Mouse (Mus musculus) urinary bladder, postnatal 25 days (tissue): ENCODE measurements around the gene Zfp653.

Experiments
- DNase-seq: peaks from one replicate; pipeline ENCODE4 v3.0.0; 2022; ENCODE audit warnings: low spot score

Zfp653 gene

GRCm38 (mm10) chr9:22069881-22070553 lies 1.2 kb downstream of the Zfp653 start:
- no peak for DNase-seq

GRCm38 (mm10) chr9:22067195-22067594 lies 4.0 kb downstream of the Zfp653 start:
- DNase-seq, result no peak

DNA sequence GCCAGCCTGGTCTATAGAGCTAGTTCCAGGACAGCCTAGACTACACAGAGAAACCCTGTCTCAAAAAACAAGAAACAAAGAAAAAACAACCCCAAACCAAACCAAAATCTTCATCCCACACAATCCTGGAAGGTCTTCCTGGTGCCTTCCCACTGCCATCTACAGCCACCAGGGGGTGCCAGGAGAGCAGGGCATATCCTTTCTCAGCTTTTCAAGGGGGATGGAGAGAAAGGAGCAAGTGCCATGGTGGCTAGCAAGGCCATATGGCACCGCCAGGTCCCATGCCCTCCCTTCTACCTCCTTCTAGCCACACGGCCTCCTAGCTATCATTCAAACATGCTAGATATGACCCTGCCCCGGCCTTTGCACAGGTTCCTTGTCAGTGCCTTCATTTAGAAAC lies 4.7 kb downstream of the Zfp653 start:
- peak; percentile 58 for DNase-seq

DNA sequence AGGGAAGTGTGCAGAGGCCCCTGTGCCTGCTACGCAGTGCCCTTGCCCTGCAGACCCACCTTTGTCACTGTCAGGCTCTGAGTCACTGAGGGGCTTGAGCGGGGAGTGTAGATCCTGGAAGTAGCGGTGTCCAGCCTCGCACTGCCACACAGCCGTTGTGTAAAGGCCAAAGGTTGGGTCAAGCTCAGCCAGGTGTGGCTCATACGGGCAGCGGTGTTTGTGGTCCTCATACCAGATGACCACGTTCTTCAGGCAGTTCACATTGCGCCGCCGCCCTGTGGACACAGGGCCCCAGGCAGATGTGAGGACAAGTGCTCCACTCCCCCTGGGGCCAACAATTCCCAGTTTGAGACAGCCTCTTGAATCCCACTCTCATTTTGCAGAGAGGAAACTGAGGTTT lies 5.5 kb downstream of the Zfp653 start:
- no peak for DNase-seq

- no peak for DNase-seq
Observed at GRCm38 (mm10) chr9:22064341-22064740, 6.8 kb downstream of the Zfp653 start.

- no peak for DNase-seq
Observed at GRCm38 (mm10) chr9:22061339-22061738, 9.8 kb downstream of the Zfp653 start.

- DNase-seq, result no peak
Observed at GRCm38 (mm10) chr9:22058011-22058424, 13.2 kb downstream of the Zfp653 start.

- DNase-seq, result no peak
Observed at GRCm38 (mm10) chr9:22057031-22057517, 14.1 kb downstream of the Zfp653 start.

DNA sequence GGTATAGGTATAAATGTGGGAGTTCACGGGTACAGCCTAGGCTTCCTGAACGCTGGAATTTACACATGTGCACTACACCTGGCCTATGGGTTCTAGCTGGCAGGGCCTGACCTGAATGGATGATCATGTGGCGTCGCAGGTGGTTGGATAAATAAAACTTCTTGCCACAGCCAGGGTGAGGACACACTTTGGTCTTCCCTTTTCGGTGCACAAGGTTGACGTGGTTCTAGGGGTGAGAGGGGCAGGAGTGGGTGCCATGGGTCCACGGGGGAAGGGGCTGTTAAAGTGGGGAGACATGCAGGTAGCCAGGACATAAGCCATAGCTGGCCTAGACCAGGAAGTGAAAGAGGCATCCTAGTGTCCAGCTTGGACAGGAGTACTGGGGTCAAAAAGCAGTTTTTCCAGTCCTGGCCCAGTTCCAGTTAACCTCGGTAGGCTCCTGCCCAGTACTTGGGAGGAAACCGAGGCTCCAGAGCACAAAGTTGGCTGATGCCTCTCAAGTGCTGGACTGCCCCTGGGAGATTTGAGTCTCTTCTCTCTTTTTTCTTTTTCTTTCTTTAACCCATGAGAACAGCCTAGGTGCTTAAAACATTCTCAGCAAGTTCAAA lies 14.8 kb downstream of the Zfp653 start:
- DNase-seq, result no peak

DNA sequence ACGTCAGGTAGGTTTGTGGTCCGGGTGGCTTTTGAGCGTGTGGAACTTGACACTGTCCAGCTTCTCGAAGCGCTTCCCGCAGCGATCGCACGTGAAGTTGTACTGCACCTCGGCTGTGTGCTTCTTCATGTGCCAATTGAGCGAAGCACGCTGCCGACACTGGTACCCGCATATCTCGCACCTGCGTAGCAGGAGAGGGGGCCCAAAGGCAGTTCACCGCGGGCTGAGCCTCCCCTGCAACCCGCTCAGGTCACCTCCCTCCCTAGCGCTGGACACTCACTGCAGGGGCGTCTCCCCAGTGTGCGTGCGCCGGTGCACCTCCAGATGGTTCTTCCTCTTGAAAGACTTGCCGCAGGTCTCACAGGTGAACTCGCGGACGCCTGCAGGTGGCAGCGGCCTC lies 15.5 kb downstream of the Zfp653 start:
- DNase-seq, result no peak

- DNase-seq, result peak; percentile 32
Observed at GRCm38 (mm10) chr9:22054411-22055076, 16.6 kb downstream of the Zfp653 start.

DNA sequence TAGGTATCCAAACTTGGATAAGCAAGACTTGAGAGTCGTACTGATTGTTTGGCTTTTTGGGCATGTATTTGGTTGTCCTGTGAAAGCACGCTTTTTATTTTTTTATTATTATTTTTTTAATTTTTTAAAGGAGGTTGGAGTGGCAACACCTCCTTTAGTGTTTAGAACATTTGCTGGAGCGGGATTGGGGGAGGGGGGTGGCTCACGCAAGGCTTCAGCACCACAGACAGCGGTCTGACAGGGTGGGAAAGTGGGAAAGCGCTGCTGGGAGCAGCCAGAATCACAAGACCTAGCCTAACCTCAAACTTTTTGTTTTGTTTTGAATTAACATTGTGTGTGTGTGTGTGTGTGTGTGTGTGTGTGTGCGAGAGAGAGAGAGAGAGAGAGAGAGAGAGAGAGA lies 17.5 kb downstream of the Zfp653 start:
- no peak for DNase-seq

DNA sequence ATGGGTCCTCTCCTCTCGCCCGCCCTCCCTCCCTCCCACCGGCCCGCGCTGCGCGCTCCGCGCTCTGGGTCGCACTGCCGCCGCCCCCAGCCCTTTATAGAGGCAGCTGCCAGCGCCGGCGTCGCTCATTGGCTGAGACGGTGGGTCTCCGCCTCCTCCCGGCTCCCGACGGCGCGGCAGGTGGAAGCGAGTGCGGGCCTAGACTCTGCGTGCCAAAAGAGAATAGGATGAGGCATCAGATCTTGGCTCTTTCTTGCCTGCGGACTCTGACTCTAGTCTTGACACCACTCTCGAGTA lies 19.3 kb downstream of the Zfp653 start, which contains the start of gene Elavl3:
Gene Elavl3 (minus strand): TSS at position 66 of the 297 bp plus-strand sequence.
- DNase-seq, result no peak

DNA sequence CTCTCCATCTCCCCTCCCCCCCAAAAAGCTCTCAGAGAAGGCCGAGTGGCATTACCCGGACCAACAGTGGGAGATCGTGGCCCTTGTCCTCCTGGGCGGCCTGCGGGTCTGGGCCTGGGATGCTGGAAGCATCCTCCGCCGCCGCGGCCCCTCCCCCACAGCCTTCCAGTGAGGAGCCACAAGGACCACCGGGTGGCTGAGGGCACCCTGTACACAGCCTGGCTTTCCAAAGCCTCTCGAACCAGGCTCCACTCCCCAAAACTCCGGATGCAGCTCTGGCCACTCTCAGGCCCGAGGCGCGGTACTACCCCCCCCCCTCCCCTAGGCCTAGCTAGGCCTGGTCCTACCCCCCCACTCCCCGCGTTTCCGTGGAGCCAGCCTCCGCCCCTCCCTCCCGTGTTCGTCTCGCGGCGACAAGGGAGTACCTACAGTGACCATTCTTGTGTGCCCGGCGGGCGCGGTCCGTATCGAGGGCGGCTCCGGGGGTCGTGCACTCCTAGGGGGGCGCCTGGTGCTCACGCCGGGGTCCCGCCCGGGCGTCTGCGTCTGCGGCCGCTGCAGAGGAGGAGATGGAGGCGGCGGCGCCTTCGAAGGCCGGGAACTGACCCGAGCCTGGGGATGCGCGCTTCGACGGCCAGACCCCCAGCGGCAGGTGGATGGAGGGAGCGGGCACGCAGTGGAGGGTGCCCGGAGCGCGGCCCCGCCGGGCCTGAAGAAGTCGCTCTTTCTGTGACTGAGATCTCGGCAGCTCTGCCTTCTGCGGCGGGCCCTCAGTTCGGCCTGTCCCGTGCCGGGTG lies 19.8 kb downstream of the Zfp653 start:
- no peak for DNase-seq

GRCm38 (mm10) chr9:22050351-22050889 lies 20.8 kb downstream of the Zfp653 start:
- peak; percentile 16 for DNase-seq

GRCm38 (mm10) chr9:22049721-22050270 lies 21.4 kb downstream of the Zfp653 start:
- DNase-seq, result no peak

DNA sequence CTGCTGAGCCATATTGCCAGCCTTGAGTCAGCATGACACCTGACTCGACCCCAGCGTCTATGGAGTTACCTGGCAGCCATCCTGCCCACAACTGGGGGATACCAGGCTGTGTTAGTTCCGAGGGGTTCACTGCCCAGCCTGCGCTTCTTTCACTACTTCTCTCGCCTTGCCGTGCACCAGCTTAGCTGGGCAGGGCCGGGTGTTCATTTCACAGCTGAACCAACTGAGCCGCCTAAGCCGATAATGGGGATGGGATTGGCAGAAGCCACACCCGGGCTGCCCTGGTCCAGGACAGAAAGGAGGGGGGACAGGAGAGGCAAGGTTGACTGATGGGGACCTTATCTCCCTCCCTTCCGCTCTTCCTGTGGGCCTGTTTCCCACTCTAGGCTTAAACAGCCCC lies 21.9 kb downstream of the Zfp653 start:
- no peak for DNase-seq

- no peak for DNase-seq
Observed at GRCm38 (mm10) chr9:22047329-22047728, 23.8 kb downstream of the Zfp653 start.

DNA sequence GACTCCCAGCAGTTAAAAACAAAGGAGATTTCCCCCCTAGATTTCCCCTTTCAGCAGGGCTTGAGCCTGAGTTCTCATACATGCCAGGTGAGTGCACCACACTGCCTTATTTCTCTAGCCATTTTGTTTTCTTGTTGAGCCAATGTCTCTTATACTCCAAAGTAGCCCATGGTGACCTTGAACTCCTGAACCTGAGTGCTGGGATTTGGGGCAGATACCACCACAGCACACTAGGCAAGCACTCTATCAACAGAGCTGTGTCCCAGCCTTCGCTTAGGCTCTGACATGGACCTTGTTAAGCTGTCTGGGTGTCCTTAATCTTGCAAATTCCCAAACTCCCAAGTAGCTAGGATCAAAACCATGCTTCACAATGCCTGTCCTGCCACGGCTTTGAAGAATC lies 29.3 kb downstream of the Zfp653 start:
- DNase-seq, result no peak

- DNase-seq, result no peak
Observed at GRCm38 (mm10) chr9:22037826-22038225, 33.4 kb downstream of the Zfp653 start.

GRCm38 (mm10) chr9:22035300-22036044 lies 35.7 kb downstream of the Zfp653 start:
- DNase-seq, result no peak
